Mouse (Mus musculus) adrenal gland (tissue): Measurements from ENCODE around the gene Tmub2.

Experiments
- intact Hi-C: fragments of 180-260 bp; cut with DNase I; formaldehyde crosslinking; loops from one replicate; pipeline ENCODE4 v1.15.1; 2025
- long read RNA-seq, 2 experiments: library from polyadenylated mRNA; unstranded; transcript quantifications; one replicate each; pipeline ENCODE4 v2.0.0; 2020; ENCODE audit warnings: borderline replicate concordance in 1 of 2; ENCODE audit not compliant: insufficient replicate concordance in 1 of 2

Tmub2 gene
- long read RNA-seq, experiment 1, transcript Tmub2-205 (3 exons, 2,249 nt) = minor isoform, 6 of 69 reads
- long read RNA-seq, experiment 1, transcript Tmub2-202 (3 exons, 1,876 nt) = minor isoform, 25 of 69 reads
- long read RNA-seq, experiment 1, transcript Tmub2-201 (4 exons, 1,939 nt) = major isoform, 28 of 69 reads
- long read RNA-seq, experiment 1, partial matches to known transcripts = 5 of 69 reads
- long read RNA-seq, experiment 1, other reads (novel, unspliced or antisense) = 5 of 69 reads
- long read RNA-seq, experiment 2, transcript Tmub2-205 (3 exons, 2,249 nt) = minor isoform, 14 of 76 reads
- long read RNA-seq, experiment 2, transcript Tmub2-201 (4 exons, 1,939 nt) = major isoform, 29 of 76 reads
- long read RNA-seq, experiment 2, transcript Tmub2-202 (3 exons, 1,876 nt) = minor isoform, 23 of 76 reads
- long read RNA-seq, experiment 2, partial matches to known transcripts = 3 of 76 reads
- long read RNA-seq, experiment 2, other reads (novel, unspliced or antisense) = 7 of 76 reads

DNA sequence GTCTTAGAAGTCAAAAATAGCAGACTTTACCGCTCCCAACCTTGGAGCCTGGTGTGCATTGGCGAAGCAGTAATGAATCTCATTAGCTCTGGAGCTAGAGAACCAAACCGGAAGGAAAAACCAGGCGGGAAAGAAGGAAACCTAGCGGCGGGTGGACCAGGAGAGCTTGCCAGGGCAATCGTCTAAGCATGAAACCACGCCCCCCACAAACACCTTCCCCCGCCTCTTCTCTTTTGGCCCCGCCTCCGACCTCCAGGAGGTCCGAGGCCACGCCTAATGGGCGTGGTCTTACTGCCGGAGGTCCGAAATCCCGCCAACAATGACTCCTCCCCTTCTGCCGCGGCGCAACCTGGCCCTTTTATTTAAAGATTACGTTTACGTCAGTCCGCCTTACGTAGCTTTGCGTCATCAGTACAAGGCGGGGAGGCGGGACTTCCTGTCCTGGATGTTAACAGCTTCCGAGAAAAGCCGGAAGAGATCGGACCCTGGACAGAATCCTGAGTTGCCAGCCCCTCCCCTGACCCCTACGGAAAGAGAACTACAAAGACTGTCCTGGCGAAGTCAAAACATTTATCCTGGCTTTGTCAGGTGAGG lies at the start of gene Tmub2:
Gene Tmub2 (plus strand): TSS at position 431 of the 594 bp plus-strand sequence.
- intact Hi-C loops = no loop called here

DNA sequence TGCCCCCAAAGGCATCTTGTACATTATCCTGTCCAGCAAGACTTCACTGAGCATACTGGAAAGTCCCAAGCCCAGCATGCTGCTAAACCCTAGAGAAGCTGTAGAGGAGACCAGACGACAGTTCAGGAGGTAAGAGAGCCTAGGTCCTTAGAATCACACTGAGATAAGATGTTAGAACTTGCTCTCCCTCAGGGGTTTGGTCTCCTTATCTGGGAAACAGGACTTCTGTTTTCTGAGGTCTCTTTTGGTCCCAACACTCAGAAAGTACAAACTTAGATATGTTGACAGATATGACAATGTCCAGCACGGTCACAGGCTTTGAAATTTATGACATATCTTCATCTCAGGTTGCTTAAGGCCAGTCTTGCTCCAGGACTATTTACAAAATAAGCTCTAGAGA lies 48.7 kb upstream of the Tmub2 start:
- intact Hi-C loops = no loop called here

DNA sequence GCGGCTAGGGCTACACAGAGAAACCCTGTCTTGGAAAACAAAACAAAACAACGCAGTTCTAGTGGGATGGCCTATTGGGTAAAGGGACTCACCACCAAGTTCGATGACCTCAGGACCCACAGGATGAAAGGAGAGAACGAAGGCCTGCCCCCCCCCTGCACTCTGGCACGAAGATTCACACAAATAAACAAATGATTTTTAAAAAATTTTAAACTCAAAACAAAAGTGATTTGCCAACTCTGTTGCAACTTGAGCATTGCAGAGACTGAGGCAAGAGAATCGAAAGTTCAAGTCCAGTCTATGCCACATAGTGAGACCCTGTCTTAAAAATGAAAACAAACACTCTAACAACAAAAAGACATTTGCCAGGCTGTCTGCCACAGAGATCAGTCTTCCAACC lies 44.1 kb upstream of the Tmub2 start:
- intact Hi-C loops = no loop called here

DNA sequence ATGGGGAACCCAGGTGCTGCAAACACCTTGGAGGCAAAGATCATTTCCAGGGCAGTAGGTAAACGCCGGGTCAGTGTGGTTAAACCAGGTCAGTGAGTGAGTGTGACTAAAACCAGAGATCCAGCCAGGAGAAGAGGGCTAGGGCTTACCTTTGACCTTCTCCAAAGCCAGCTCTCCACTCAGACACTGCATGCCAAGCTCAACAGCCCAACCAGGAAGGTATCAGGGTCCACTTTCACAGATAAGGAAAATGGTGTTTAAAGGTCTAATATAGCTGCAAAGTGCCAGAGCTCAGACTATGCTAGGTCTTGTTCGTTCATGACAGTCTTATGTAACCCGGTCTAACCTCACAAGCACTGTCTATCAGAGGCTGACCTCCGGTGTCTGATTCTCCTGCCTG lies 43.5 kb upstream of the Tmub2 start:
- intact Hi-C loops = no loop called here

DNA sequence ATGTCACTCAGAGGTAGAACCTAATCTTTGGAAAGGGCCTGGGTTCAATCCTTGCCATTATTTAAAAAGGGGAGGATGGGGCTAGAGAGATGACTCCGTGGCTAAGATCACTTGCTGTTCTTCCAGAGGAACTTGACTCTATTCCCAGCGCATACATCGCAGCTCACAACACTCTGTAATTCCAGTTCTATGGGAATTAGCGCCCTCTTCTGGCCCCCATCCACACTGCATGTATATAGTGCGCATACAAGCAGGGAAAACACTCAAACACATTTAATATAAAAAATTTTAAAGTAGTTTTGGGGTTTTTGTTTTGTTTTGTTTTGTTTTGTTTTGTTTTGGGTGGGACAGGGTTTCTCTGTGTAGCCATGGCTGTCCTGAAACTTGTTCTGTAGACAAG lies 42.9 kb upstream of the Tmub2 start:
- intact Hi-C loops = no loop called here

DNA sequence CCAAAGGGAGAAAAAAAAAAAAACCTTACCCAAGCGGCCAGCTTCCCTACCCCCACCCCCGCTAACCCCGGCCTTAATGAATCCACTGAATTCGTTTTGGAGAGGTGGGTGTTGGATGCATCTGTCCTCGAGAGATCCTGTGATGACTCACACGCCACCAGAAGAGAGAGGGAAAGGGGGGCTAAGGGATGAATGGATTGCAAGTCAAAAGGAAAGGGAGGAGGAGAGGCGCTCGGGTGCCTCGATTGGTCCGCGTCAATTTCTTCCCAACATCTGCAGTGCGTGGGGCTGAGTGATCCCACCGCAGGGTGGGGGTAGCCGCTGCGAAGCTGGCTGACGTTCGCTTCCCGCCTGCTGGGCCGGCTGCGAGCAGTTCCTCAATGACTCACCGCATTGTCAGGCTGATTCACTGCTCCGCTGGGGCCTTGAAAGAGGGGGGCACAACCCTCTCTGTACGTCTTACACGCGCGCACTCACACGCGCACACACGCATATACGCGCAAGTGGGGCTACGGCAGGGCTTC lies 39.7 kb upstream of the Tmub2 start:
- intact Hi-C loops = no loop called here

DNA sequence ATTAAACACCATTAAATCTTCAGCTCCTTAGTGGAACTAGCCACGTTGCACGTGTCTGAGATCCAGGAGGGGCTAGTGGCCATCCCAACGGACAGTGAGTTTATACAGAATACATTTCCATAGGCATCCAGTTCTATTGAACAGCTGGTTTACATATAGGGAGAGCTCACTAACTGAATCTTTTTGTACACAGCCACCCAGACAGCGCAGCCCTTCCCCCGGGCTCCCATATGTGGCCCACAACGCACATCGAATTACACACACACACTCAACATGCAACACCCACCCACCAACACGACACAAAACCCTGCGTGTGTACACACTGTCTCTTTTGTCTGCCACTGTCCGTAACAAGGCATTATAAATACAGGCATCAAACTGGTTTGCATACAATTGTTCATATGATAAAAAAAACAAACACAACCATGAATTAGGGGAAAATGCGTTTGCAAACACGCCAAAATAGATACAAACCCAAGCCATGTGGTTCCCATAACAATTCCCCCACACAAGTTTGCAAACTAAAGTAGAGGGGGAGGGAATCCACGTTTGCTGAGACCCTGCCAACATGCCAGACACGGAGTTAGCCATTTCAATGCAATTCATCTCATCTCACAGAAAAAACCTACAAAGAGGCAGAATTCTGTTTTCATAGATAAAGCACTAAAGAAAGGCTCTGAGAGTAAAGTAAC lies 39.0 kb upstream of the Tmub2 start:
- intact Hi-C loops = no loop called here

DNA sequence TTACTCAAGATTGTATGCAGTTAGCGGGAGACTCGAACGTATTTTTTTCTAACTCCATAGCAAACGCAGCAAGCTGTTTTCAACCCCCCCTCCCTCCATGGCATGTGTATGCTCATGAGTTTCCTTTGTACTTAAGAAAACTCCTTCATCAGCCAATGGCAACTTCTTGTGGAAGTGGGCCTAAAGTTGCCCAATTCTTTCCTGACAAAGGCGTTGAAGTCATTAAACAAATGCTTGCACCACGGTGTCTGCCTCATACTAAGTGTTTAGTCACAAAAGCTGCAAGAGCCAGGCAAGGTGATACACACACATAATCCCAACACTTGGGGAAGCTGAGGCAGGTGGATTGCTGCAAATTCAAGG lies 38.5 kb upstream of the Tmub2 start:
- intact Hi-C loops = no loop called here

DNA sequence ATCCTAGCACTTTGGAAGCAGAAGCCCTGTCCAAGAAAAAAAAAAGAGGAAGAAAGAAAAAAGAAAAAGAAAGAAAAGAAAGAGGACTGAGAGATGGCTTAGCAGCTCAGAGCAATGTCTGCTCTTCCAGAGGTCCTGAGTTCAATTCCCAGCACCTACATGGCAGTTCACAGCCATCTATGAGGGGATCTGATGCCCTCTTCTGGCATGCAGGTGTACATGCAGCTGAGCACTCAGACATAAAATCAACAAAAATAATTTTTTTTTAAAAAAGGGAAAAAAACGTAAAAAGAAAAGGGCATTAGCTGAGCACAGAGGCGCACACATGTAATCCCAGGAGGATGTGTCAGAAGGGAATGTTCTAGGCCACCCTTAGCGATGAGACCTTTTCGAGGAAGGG lies 37.9 kb upstream of the Tmub2 start:
- intact Hi-C loops = no loop called here

DNA sequence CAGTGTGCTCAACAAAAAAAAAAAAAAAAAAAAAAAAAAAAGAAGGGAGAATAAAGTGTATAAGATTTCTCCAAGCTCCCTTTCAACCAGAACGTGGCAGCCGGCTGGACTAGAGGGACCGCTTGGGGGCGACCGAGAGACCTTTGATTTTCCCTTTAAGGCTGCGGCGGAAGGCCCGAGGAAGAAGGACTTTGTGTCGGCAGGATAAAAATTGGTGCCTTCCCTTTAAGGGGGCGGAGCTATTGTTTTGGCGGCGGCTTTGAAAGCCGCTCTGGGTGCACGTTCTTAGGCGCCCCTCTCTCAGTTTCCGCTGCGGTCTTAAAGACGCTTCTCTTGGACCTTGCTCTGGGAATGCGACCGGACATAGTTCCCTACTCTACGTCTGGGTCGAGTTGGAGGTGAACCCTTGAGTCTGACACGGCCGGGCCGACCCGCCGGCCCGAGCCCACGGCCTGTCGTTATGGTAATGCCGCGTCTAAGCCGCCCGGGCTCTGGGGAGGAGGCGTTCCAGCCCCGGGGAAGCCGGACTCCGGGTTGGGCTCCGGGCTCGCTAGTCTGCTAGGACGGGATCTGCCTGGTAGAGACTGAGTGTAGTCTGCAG lies 36.0 kb upstream of the Tmub2 start, which contains the start of gene BC030867:
Gene BC030867 (plus strand): TSS at position 253 of the 601 bp plus-strand sequence.
- intact Hi-C loops = no loop called here

DNA sequence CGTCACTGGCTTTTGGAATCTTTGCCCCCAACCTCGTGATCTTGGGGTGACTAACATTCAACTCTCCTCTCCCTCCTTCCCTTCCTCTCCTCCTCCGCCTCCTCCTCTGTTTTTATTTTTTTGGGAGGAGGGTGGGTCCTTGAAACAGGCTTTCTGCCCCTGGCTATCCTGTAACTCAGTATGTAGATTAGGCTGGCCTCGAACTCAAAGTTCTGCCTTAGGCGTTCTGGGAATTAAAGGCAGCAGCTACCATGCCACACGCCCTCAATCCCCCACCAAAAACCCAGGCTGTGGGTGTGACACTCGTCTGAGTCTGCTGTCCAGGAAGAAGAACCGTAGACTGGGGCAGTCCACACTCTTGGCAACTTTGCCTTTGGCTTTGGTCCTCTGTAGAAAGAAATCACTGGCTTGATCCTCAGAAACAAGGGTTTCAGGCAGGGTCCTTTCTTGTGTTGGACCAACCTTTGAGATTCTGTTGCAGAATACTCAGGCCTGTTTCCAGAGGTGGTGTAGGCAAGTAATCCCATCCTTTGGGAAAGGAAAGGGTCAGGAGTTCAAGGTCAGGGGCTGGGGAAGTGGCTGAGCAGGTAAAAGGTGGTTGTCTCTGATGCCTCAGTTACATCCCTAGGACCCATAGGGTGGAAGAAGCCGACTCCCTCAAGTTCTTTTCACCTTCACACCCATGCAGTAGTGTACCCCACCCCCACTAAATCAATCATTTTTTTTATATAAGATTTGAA lies 35.2 kb upstream of the Tmub2 start:
- intact Hi-C loops = no loop called here

DNA sequence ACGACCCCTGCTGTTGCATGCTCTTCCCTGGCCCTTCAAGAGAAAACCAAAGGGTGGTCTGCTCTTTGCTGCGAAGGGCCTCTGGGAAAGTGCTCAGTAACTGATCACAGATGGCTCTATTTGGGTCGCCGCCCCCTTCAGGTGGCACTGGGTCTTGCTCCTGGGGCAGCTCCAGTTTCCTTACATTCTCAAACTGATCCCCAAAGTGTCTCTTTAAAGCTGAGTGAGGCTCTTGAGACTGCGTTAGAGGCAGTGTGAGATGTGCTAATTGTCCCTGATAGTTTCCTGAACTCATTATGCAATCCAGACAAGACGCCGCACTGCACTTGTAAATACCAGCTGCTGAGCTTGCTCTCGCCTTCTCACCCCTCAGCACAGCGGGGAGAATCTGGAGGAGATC lies 27.2 kb upstream of the Tmub2 start:
- intact Hi-C loops = no loop called here

DNA sequence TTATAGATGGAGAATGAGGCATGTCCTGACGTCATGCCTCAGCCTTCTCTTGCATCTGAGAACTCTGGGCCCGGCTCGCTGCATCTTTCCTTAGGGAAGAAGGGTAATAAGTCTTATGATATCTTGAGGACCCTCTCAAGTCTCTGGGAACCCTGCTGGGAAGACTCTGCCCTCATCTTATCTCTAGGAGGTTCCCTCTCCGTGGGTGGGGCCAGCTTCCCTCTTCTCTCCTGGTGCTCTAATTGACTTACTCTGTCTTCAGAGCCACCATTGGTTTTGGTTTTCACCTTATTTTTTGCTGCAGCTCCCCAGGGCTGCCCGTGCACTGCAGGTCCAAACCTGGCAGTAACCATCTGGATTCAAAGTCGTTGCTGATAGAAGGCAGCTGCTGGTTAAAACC lies 26.6 kb upstream of the Tmub2 start:
- intact Hi-C loops = no loop called here

DNA sequence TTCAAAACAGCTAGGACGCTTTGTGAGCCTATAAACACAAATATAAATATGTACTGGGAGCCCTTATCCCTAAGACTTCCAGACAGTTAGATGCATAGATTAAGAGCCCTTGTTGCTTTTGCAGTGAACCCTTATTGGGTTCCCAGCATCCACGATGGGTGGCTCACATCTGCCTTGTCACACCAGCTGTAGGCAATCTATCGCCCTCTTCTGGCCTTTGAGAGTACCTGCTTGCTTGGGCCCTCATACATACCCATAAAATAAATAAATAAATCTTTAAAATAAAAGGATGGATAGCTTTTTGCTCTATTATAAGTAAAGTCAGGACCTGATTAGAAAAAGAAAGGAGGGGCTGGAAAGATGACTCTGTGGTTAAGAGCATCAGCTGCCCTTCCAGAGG lies 26.2 kb upstream of the Tmub2 start:
- intact Hi-C loops = no loop called here

DNA sequence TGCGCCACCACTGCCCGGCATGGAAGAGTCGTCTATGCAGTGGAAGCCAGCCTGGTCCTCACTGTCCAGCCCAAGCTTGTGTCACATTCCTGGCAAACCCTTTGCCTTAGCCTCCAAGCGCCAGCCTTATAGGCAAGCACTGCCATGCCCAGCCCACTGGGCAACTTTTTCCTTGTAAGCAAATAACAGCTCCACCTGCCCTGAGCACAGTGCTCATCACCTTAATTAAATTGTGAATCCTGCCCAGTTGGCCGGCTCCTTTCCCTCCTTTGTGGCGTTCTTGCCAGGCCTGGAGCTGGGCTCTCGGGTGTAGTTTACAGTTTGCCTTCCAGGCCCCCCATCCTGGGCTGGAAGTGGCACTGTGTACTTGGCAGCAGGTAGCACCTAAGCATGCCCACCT lies 21.5 kb upstream of the Tmub2 start:
- intact Hi-C loops = loop anchor here (5.0 kb wide), 1 partner anchor 106 kb away; the partner anchor contains the start of gene Tmem101

DNA sequence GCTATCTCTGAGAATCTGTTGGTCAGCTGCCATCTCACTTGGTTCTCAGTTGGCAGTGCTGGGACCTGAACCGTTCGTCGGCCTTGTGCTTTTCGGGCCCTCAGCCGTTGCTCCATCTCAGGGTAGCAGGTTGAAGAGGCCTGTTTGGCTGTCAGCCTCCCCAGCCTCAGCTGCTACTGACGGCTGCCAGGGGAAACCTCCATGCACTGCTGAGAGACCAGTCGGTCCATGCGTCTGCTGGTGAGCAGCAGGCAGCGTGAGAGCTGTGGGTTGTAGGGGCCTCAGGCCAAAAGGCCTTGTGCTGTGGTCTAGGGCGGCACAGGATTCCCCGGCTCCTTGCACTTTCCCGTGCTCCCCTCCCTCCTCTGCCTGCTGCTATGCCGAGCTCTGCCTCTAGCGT lies 18.9 kb upstream of the Tmub2 start:
- intact Hi-C loops = no loop called here

DNA sequence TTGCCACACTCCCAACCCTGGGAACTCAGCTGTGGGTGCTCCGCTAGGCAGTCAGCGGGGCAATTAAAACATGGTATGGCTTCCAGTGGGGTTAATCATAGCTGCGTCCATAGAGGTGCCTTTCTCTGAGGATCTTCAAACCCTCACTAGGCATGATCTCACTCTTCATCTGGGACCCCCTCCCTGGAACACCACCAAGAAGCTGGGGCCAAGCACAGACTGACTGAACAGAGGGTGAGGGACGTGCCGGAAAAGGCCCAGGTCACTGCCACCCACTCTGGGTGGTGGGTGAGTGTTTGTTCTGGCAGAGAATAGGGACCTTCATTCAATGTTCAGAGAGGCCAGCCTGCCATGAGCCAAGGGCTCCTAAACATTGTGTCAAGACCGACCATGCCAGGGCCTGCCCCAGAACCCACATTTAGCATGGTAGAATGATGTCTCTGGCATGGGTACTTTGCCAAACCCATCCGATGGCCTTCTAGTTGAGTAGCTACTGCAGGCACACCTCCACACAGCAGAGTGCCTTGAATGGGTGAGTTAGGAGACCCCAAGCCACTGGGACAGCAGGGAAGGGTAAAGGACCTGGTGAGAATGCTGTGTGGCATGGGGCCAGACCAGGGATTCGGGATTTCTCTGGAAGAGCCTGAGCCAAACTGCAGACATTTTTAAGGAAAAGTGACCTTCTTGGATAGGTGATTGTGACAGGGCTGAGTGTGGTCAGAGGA lies 17.9 kb upstream of the Tmub2 start:
- intact Hi-C loops = no loop called here

DNA sequence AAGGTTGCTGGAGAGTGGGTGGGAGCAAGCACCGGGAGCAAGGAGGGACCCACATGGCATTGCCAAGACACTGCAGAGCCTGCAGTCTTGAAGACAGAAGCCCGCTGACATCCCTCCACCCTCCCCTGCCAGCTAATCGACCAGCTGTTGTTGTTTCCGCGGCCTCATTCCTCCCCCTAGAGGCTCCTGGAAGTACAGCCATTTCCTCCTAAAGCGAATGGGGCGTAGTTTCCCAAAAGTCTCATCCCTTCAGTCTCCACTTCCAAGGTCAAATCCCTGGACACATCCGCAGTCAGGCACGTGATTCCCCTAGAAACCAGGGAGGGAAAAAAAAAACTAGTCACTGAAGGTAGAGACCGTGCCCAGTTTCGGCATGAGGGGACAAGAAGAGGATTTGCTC lies 17.3 kb upstream of the Tmub2 start:
- intact Hi-C loops = no loop called here

DNA sequence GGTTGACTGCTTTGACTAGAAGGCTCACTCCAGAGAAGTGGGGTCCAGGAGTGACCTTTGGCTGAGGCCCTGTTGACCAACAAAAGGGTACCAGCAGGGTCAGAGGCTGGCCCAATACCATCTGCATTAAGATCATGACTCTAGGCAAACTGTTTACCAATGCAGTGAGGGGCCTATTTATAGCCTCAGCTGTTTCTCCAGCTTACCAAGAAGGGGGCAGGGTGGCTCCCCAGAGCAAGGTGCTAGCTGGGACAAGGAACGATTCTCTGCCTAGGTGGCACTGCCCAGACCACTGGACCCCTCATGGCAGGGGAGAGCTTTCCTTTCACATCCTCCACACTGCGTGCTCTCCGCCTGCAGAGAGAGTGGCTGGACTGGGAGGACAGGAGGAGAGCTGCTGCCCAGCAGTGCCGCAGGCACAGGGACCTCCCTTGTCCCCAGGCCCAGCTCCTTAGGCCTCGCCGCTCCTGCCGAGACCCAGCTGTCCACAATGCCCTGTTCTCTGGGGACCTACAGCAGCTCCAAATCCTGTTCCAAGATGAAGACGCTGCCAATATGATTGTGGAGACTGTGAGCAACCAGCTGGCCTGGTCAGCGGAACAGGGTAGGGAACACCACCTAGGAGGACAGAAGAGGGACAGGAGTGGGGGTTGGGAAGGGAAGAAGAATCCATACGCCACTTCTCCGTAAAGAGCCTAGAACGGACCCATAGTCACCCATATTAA lies 16.0 kb upstream of the Tmub2 start, which contains the start of gene Asb16:
Gene Asb16 (plus strand): TSS at position 224 of the 725 bp plus-strand sequence.
- intact Hi-C loops = no loop called here
